Mouse (Mus musculus) liver (tissue): ENCODE results near the gene Amotl1.

Experiments used
- DNase-seq: peaks from one replicate; pipeline ENCODE4 v3.0.0-alpha.2; 2020; ENCODE audit warnings: mixed read lengths

The Amotl1 gene

GRCm38 (mm10) chr9:14636244-14636643, 8.6 kb downstream of the Amotl1 start:
- no peak for DNase-seq

- DNase-seq, result no peak
Measured at GRCm38 (mm10) chr9:14635551-14635950, 9.3 kb downstream of the Amotl1 start.

- no peak for DNase-seq
Measured at GRCm38 (mm10) chr9:14634155-14634554, 10.7 kb downstream of the Amotl1 start.

GRCm38 (mm10) chr9:14632365-14633163, 12.3 kb downstream of the Amotl1 start:
- DNase-seq, result no peak

- no peak for DNase-seq
Measured at GRCm38 (mm10) chr9:14631729-14632128, 13.1 kb downstream of the Amotl1 start.

- DNase-seq, result no peak
Measured at GRCm38 (mm10) chr9:14627525-14627924, 17.3 kb downstream of the Amotl1 start.

GRCm38 (mm10) chr9:14625961-14626360, 18.9 kb downstream of the Amotl1 start:
- DNase-seq, result no peak

- no peak for DNase-seq
Measured at GRCm38 (mm10) chr9:14625024-14625423, 19.8 kb downstream of the Amotl1 start.

GRCm38 (mm10) chr9:14623928-14624327, 20.9 kb downstream of the Amotl1 start:
- DNase-seq, result no peak

- DNase-seq, result no peak
Measured at GRCm38 (mm10) chr9:14623250-14623649, 21.6 kb downstream of the Amotl1 start.

GRCm38 (mm10) chr9:14622848-14623247, 22.0 kb downstream of the Amotl1 start:
- no peak for DNase-seq

GRCm38 (mm10) chr9:14620107-14620506, 24.7 kb downstream of the Amotl1 start:
- no peak for DNase-seq

- peak; percentile 59 for DNase-seq
Measured at GRCm38 (mm10) chr9:14614931-14615880, 29.6 kb downstream of the Amotl1 start.

GRCm38 (mm10) chr9:14614205-14614930, 30.5 kb downstream of the Amotl1 start:
- DNase-seq, result no peak

- DNase-seq, result no peak
Measured at GRCm38 (mm10) chr9:14613308-14614204, 31.3 kb downstream of the Amotl1 start.

GRCm38 (mm10) chr9:14612588-14612987, 32.3 kb downstream of the Amotl1 start:
- DNase-seq, result no peak

- DNase-seq, result peak; percentile 17
Measured at GRCm38 (mm10) chr9:14608521-14608920, 36.3 kb downstream of the Amotl1 start.

- no peak for DNase-seq
Measured at GRCm38 (mm10) chr9:14607464-14607863, 37.4 kb downstream of the Amotl1 start.

- no peak for DNase-seq
Measured at GRCm38 (mm10) chr9:14605992-14606391, 38.9 kb downstream of the Amotl1 start.

- no peak for DNase-seq
Measured at GRCm38 (mm10) chr9:14604363-14604762, 40.5 kb downstream of the Amotl1 start.

GRCm38 (mm10) chr9:14603475-14603874, 41.4 kb downstream of the Amotl1 start:
- DNase-seq, result no peak

GRCm38 (mm10) chr9:14599799-14600198, 45.1 kb downstream of the Amotl1 start:
- no peak for DNase-seq
